Mouse (Mus musculus): Measurements from ENCODE around the gene H2-Ob. TPM values are rescaled to one million over a fixed set of nuclear protein-coding genes. Genes with fewer than 3 reads are reported as not detected.

H2-Ob gene
- total and polyA plus RNA-seq, 3 experiments: 13.7 to 31.9 (median 19.9) TPM

- no peak overlapping the region for H3K4me2 ChIP-seq (ENCODE audit: insufficient read depth, low read depth, poor library complexity, severe bottlenecking)
- peaks cover 15% of the 10 kb centered on the region for H3K79me2 ChIP-seq (replicated peaks; ENCODE audit: control insufficient read depth, extremely low read depth, insufficient read depth, poor library complexity, severe bottlenecking)
- peaks cover 6% of the 10 kb centered on the region for H3K9me3 ChIP-seq (replicated peaks; ENCODE audit: low read length)
- H3K9ac ChIP-seq (ENCODE audit: insufficient read depth, low read depth): no peak overlapping the region
- H3K27me3 ChIP-seq (replicated peaks): no peaks in the 10 kb centered on the region
- H3K4me3 ChIP-seq (replicated peaks in 1 of 3; ENCODE audit: low read depth in 2 of 3, low read length in 2 of 3, poor library complexity in 1 of 3): no peak overlapping the region
- in situ Hi-C loops (cut with MboI; ENCODE audit: low pct_ligation_motif_present, low pct_unique_long_range_greater_than_20kb, low sequenced_read_pairs): no loop called here
- no peak for TF ChIP-seq ZC3H11A (IDR thresholded peaks at IDR 0.05; ENCODE audit: low read depth, low read length)
- no peak for TF ChIP-seq CHD2 (IDR thresholded peaks at IDR 0.05; ENCODE audit: low read length)
- no peak for TF ChIP-seq PAX5 (IDR thresholded peaks at IDR 0.05; ENCODE audit: low read length)
- TF ChIP-seq MXI1 (IDR thresholded peaks at IDR 0.05; ENCODE audit: low read depth, low read length): no peak
- no peak for TF ChIP-seq MAFK (IDR thresholded peaks at IDR 0.05; ENCODE audit: insufficient replicate concordance, low read length)
- TF ChIP-seq TBP (conservative IDR thresholded peaks at IDR 0.05; ENCODE audit: low read depth, low read length): no peak
- no peak for TF ChIP-seq USF2 (conservative IDR thresholded peaks at IDR 0.05; ENCODE audit: low read depth, low read length)
- TF ChIP-seq JUND (conservative IDR thresholded peaks at IDR 0.05; ENCODE audit: low read depth, low read length): no peak
- no peak for TF ChIP-seq EP300 (IDR thresholded peaks at IDR 0.05; ENCODE audit: low read length)
- no peak for TF ChIP-seq RCOR1 (conservative IDR thresholded peaks at IDR 0.05; ENCODE audit: low read depth, low read length)
- TF ChIP-seq MEF2A (IDR thresholded peaks at IDR 0.05; ENCODE audit: borderline replicate concordance, low read depth, low read length): no peak
- no peak for TF ChIP-seq ETS1 (conservative IDR thresholded peaks at IDR 0.05; ENCODE audit: low read depth, low read length)
- TF ChIP-seq SIN3A (IDR thresholded peaks at IDR 0.05; ENCODE audit: low read length): no peak
- TF ChIP-seq JUN (IDR thresholded peaks at IDR 0.05; ENCODE audit: insufficient read depth, low read depth, low read length): no peak
- TF ChIP-seq RAD21 (IDR thresholded peaks at IDR 0.05; ENCODE audit: low read depth, low read length): no peak
- no peak for TF ChIP-seq CTCF (conservative IDR thresholded peaks at IDR 0.05 in 1 of 2, IDR thresholded peaks at IDR 0.05 in 1 of 2; ENCODE audit: low read depth in 2 of 2, low read length in 2 of 2)
- TF ChIP-seq BHLHE40 (IDR thresholded peaks at IDR 0.05; ENCODE audit: low read depth, low read length): no peak
- no peak for TF ChIP-seq NRF1 (IDR thresholded peaks at IDR 0.05; ENCODE audit: low read depth, low read length)
- no peak for TF ChIP-seq E2F4 (IDR thresholded peaks at IDR 0.05; ENCODE audit: insufficient replicate concordance, low read depth, low read length)
- TF ChIP-seq GABPA (IDR thresholded peaks at IDR 0.05; ENCODE audit: insufficient replicate concordance, low read depth, low read length): no peak
- no peak overlapping the region for H3K27ac ChIP-seq (ENCODE audit: insufficient read depth, low read depth)
- DNase-seq (ENCODE audit: extremely low read depth): no peak
- peaks cover 17 to 50% of the 10 kb centered on the region in 2 experiments for H3K4me1 ChIP-seq (ENCODE audit: control insufficient read depth in 1 of 2, insufficient read depth in 2 of 2)
- peaks cover 4 to 14% of the 10 kb centered on the region in 2 experiments for H3K36me3 ChIP-seq (replicated peaks in 1 of 2; ENCODE audit: control insufficient read depth in 1 of 2, insufficient read depth in 1 of 2, low read length in 1 of 2)
- dilution Hi-C loops (cut with MboI; ENCODE audit: extremely low pct_ligation_motif_present, extremely low pct_unique_long_range_greater_than_20kb, low sequenced_read_pairs): no loop called here
Observed at GRCm38 (mm10) chr17:34292570-34292969, 53.9 kb downstream of the H2-Ob start.

GRCm38 (mm10) chr17:34293533-34293932 lies 54.8 kb downstream of the H2-Ob start:
- Histone ChIP-seq H3K4me3 (replicated peaks in 1 of 3; ENCODE audit: low read depth in 2 of 3, low read length in 2 of 3, poor library complexity in 1 of 3) (no peak overlapping the region), H3K4me1 (ENCODE audit: control insufficient read depth in 1 of 2, insufficient read depth in 2 of 2) (peaks cover 18 to 48% of the 10 kb centered on the region in 2 experiments), H3K36me3 (replicated peaks in 1 of 2; ENCODE audit: control insufficient read depth in 1 of 2, insufficient read depth in 1 of 2, low read length in 1 of 2) (peaks cover 4 to 14% of the 10 kb centered on the region in 2 experiments), H3K4me2 (ENCODE audit: insufficient read depth, low read depth, poor library complexity, severe bottlenecking) (0 out of 2 replicates have a peak overlapping the region, but pooled peaks have one; percentile 96), H3K27me3 (replicated peaks) (no peaks in the 10 kb centered on the region), H3K27ac (ENCODE audit: insufficient read depth, low read depth) (peak overlapping the region; percentile 78), H3K9me3 (replicated peaks; ENCODE audit: low read length) (peaks cover 6% of the 10 kb centered on the region), H3K9ac (ENCODE audit: insufficient read depth, low read depth) (peak overlapping the region; percentile 58; the same call in 1 of the 2 replicates), H3K79me2 (replicated peaks; ENCODE audit: control insufficient read depth, extremely low read depth, insufficient read depth, poor library complexity, severe bottlenecking) (peaks cover 15% of the 10 kb centered on the region)
- dilution Hi-C loops (cut with MboI; ENCODE audit: extremely low pct_ligation_motif_present, extremely low pct_unique_long_range_greater_than_20kb, low sequenced_read_pairs): no loop called here
- TF ChIP-seq ETS1 (conservative IDR thresholded peaks at IDR 0.05; ENCODE audit: low read depth, low read length) (peak; percentile 68), USF1 (IDR thresholded peaks at IDR 0.05; ENCODE audit: low read depth, low read length) (no peak), MAX (IDR thresholded peaks at IDR 0.05; ENCODE audit: low read length) (no peak), MEF2A (IDR thresholded peaks at IDR 0.05; ENCODE audit: borderline replicate concordance, low read depth, low read length) (no peak), POLR2A (IDR thresholded peaks at IDR 0.05; ENCODE audit: low read depth, low read length) (no peak), UBTF (IDR thresholded peaks at IDR 0.05; ENCODE audit: low read depth, low read length) (no peak), HCFC1 (IDR thresholded peaks at IDR 0.05; ENCODE audit: low read depth, low read length) (no peak), ZMIZ1 (IDR thresholded peaks at IDR 0.05; ENCODE audit: low read depth, low read length) (no peak), EP300 (IDR thresholded peaks at IDR 0.05; ENCODE audit: low read length) (no peak), BHLHE40 (IDR thresholded peaks at IDR 0.05; ENCODE audit: low read depth, low read length) (peak; percentile 95), TCF12 (IDR thresholded peaks at IDR 0.05; ENCODE audit: low read depth, low read length) (no peak), CHD1 (IDR thresholded peaks at IDR 0.05; ENCODE audit: low read depth, low read length) (no peak), MAFK (IDR thresholded peaks at IDR 0.05; ENCODE audit: insufficient replicate concordance, low read length) (no peak), GABPA (IDR thresholded peaks at IDR 0.05; ENCODE audit: insufficient replicate concordance, low read depth, low read length) (no peak), CHD2 (IDR thresholded peaks at IDR 0.05; ENCODE audit: low read length) (no peak), POLR2AphosphoS2 (IDR thresholded peaks at IDR 0.05; ENCODE audit: low read depth, low read length) (no peak), ELF1 (IDR thresholded peaks at IDR 0.05; ENCODE audit: low read depth, low read length) (0 out of 2 replicates have a peak, but pooled peaks have one; percentile 9), RAD21 (IDR thresholded peaks at IDR 0.05; ENCODE audit: low read depth, low read length) (no peak), MXI1 (IDR thresholded peaks at IDR 0.05; ENCODE audit: low read depth, low read length) (no peak)
- peak; percentile 77 for DNase-seq (ENCODE audit: extremely low read depth)
- in situ Hi-C loops (cut with MboI; ENCODE audit: low pct_ligation_motif_present, low pct_unique_long_range_greater_than_20kb, low sequenced_read_pairs): no loop called here

Data from CH12.LX (cell line).